Mouse (Mus musculus) ES-E14 (cell line): ENCODE results near the gene Cd300a. TPM values are rescaled to one million over a fixed set of nuclear protein-coding genes. Genes with fewer than 3 reads are reported as not detected.
A peak's percentile ranks its signal among the peaks of the same experiment; 100 is the strongest.

ENCODE experiments used
- DNase-seq: peaks from one replicate; pipeline ENCODE4 v3.0.0-alpha.2; 2013; ENCODE audit warnings: low read depth, low spot score
- H3K27ac ChIP-seq: 2 replicates; pipeline ENCODE4 v1.5.1; 2012; ENCODE audit warnings: low read depth, mild to moderate bottlenecking, low read length, moderate library complexity, mixed read lengths; ENCODE audit not compliant: poor library complexity, insufficient read depth, severe bottlenecking
- H3K36me3 ChIP-seq: 2 replicates; pipeline ENCODE4 v1.6.1; 2012; ENCODE audit warnings: mild to moderate bottlenecking, low read length, moderate library complexity, mixed read lengths; ENCODE audit not compliant: control insufficient read depth, poor library complexity, insufficient read depth, severe bottlenecking
- H3K4me1 ChIP-seq, 2 experiments: fragments of 150-350 bp in 1 of 2; sonication (generic) in 1 of 2; 2 replicates each; pipeline ENCODE4 v1.6.1; 2012; ENCODE audit warnings: low read length in 2 of 2, mild to moderate bottlenecking in 1 of 2, mixed read lengths in 1 of 2; ENCODE audit not compliant: control insufficient read depth in 2 of 2, insufficient read depth in 2 of 2, poor library complexity in 1 of 2
- H3K4me3 ChIP-seq, 2 experiments: fragments of 150-350 bp in 1 of 2; sonication (generic) in 1 of 2; 2 replicates each; pipeline ENCODE4 v1.5.1; 2012; ENCODE audit warnings: low read length in 2 of 2, low read depth in 1 of 2, mild to moderate bottlenecking in 1 of 2, mixed read lengths in 1 of 2; ENCODE audit not compliant: insufficient read depth in 1 of 2, poor library complexity in 1 of 2, severe bottlenecking in 1 of 2
- H3K9ac ChIP-seq: 2 replicates; pipeline ENCODE4 v1.6.1; 2012; ENCODE audit warnings: low read depth, mild to moderate bottlenecking, low read length, mixed read lengths; ENCODE audit not compliant: poor library complexity, insufficient read depth, severe bottlenecking
- H3K9me3 ChIP-seq: fragments of 150-350 bp; sonication (generic); 2 replicates; pipeline ENCODE4 v1.6.1; 2012; ENCODE audit warnings: low read depth, mild to moderate bottlenecking, low read length; ENCODE audit not compliant: control insufficient read depth, insufficient read depth
- CHD2 ChIP-seq: IDR thresholded peaks from 2 replicates; pipeline ENCODE4 v1.6.1; 2014; ENCODE audit warnings: mild to moderate bottlenecking, low read depth, low read length, inconsistent platforms
- HCFC1 ChIP-seq: IDR thresholded peaks from 2 replicates; pipeline ENCODE4 v1.6.1; 2012; ENCODE audit warnings: low read length, inconsistent platforms, borderline replicate concordance; ENCODE audit not compliant: insufficient read depth
- MAFK ChIP-seq: IDR thresholded peaks from 2 replicates; pipeline ENCODE4 v1.6.1; 2014; ENCODE audit warnings: mild to moderate bottlenecking, low read depth, low read length, inconsistent platforms; ENCODE audit not compliant: insufficient read depth
- ZC3H11A ChIP-seq: IDR thresholded peaks from 2 replicates; pipeline ENCODE4 v1.6.1; 2012; ENCODE audit warnings: low read depth, mild to moderate bottlenecking, inconsistent platforms, low read length, borderline replicate concordance
- ZNF384 ChIP-seq: IDR thresholded peaks from 2 replicates; pipeline ENCODE4 v1.6.1; 2012; ENCODE audit warnings: low read depth, low read length, inconsistent platforms
- in situ Hi-C, 2 experiments: fragments of 600-800 bp; cut with MboI; formaldehyde crosslinking; loops; one replicate each; pipeline ENCODE4 v1.15.1; 2025; ENCODE audit warnings: low sequenced_read_pairs in 2 of 2, inconsistent platforms in 1 of 2; ENCODE audit not compliant: unreplicated experiment in 2 of 2
- total RNA-seq: library from RNA; depleted of rRNA; stranded (reverse); fragments of 300-350 nt; gene quantifications from 2 replicates; pipeline ENCODE4 v1.2.3, GENCODE M21; 2012

Gene Cd300a
- total RNA-seq, 1 experiment = 0.22 TPM

GRCm38 (mm10) chr11:114851608-114852310, 38.1 kb upstream of the Cd300a start:
- DNase-seq = no peak
- H3K9me3 ChIP-seq = no peaks in the 10 kb centered on the region
- H3K4me3 ChIP-seq = peak overlapping the region; percentile 67 to 73
- TF ChIP-seq HCFC1 (peak; percentile 42; the same call in 1 of the 2 replicates), ZNF384 (no peak), CHD2 (no peak), ZC3H11A (no peak), MAFK (no peak)
- in situ Hi-C loops = no loop called here
- H3K9ac ChIP-seq = peak overlapping the region; percentile 73
- peak overlapping the region; percentile 3; the same call in 1 of the 2 replicates for H3K27ac ChIP-seq
- H3K4me1 ChIP-seq = peaks cover 8 to 19% of the 10 kb centered on the region in 2 experiments; a peak in 3 of 4 replicates
- no peaks in the 10 kb centered on the region; the same call in 1 of the 2 replicates for H3K36me3 ChIP-seq

DNA sequence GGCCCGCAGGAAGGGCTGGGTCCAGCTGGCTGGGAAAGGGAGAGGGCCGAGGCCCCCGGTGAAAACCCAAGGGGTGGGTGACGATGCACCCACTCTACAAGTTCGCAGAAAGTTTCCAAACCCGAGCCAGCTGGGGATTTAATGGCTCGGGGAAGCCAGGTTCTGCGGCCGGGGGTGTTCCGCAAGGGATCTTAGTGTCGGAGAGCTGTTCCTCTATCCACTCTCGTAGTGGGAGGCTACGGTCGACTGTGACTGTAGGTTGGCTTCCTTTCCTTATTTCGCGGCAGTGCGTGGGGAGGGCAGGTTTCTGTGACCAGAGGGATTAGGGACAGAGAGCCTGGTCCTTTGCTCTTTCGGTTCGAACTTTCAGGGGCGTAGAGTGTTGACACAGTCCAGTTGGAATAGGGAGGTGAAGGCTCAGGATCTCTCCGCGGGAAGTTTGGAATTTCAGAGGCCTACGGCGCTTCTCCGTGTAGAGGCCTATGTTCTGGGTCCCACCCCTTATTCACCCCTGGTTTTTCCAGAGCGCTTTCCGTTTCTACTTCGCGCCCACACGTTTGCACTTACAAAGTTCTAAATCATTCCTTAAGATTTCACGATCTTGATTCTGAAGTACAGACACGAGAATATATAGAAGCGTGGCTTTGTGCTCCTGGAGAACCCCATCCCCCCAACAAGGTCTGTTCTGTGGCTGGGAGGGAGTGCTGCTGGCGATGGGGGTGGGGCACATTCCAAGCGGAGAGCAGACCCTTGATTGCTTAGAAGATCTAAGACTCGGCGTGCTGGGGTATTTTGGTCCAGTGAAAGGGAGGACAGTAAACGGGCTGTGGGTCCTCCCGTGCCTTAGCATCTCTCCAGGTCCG, 37.3 kb upstream of the Cd300a start:
- Histone ChIP-seq H3K4me3 (peak overlapping the region; percentile 67 to 73), H3K4me1 (peaks cover 6 to 17% of the 10 kb centered on the region in 2 experiments; a peak in 3 of 4 replicates), H3K27ac (peak overlapping the region; percentile 3), H3K9me3 (no peaks in the 10 kb centered on the region), H3K36me3 (no peaks in the 10 kb centered on the region; the same call in 1 of the 2 replicates), H3K9ac (peak overlapping the region; percentile 73)
- in situ Hi-C loops = no loop called here
- DNase-seq = no peak
- TF ChIP-seq ZNF384 (no peak), ZC3H11A (no peak), CHD2 (0 out of 2 replicates have a peak, but pooled peaks have one; percentile 11)

DNA sequence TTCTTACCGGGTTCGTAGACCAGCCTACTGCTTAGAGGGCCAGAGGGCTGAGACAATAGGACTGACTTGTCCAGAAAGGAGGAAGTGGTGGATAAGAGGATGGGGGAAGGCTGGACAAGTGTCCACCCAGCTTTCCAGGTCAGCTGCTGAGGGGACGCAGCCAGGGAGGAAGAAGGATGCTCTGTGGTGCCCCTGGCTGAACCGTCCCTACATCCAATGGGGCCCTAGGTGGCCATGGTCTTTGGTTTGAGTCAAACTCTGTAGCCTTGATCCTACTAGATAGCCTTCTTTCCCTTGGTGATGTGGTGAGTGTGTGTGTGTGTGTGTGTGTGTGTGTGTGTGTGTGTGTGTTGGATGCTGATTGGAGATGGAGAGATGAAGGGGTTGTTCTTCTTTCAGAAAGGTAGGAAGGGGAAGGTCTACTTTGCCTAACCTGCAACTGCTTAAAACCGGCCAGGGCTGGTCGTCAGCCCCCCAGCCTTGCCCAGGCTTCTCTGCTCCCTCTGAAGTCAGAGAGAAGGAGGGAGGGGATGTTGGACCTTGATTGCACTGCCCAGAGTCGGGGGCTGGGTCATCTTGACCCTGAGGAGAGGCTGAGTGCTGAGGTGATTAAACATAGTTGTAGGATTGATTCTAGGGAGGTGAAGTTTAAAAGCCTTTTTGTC, 36.5 kb upstream of the Cd300a start:
- TF ChIP-seq ZNF384 (no peak), CHD2 (no peak), ZC3H11A (no peak), MAFK (no peak), HCFC1 (no peak)
- DNase-seq = no peak
- Histone ChIP-seq H3K27ac (0 out of 2 replicates have a peak overlapping the region, but pooled peaks have one; percentile 1), H3K4me1 (peaks cover 6 to 17% of the 10 kb centered on the region in 2 experiments; a peak in 3 of 4 replicates), H3K36me3 (no peaks in the 10 kb centered on the region; the same call in 1 of the 2 replicates), H3K9me3 (no peaks in the 10 kb centered on the region), H3K4me3 (peak overlapping the region; percentile 67 to 73; a peak in 2 of 4 replicates), H3K9ac (no peak overlapping the region)
- in situ Hi-C loops = no loop called here

- Histone ChIP-seq H3K27ac (no peak overlapping the region), H3K9me3 (no peaks in the 10 kb centered on the region), H3K4me3 (no peak overlapping the region), H3K36me3 (no peaks in the 10 kb centered on the region; the same call in 1 of the 2 replicates), H3K9ac (no peak overlapping the region), H3K4me1 (peaks cover 6 to 15% of the 10 kb centered on the region in 2 experiments; a peak in 3 of 4 replicates)
- TF ChIP-seq HCFC1 = no peak
- no peak for TF ChIP-seq MAFK
- no peak for TF ChIP-seq CHD2
- TF ChIP-seq ZC3H11A = no peak
- no peak for TF ChIP-seq ZNF384
- DNase-seq = no peak
- in situ Hi-C loops = no loop called here
Measured at GRCm38 (mm10) chr11:114854581-114854980, 35.3 kb upstream of the Cd300a start.
